Mouse (Mus musculus): ENCODE measurements around the gene C1ql3. TPM values are rescaled to one million over a fixed set of nuclear protein-coding genes. Genes with fewer than 3 reads are reported as not detected.

C1ql3 gene
- total RNA-seq, 1 experiment = 0.36 TPM

DNA sequence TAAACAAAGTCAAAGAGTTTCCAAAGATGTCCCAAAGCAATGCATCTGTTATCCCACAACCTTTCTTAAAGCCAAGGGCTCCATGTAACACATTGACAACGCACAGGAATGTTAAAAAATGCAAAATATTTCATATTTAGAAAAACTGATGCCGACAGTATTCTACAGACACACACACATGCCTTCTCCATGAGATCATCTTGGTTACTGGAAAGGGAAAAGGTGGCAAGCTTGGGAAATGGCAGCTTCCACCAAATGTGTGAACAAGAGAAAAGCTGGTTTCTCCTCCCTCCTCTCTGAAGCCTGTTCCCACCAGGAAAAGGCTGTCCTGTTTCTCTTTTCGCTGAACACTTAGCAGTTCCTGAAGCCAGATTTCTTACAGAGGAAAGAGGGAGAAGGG lies 27.2 kb upstream of the C1ql3 start:
- H3K9ac ChIP-seq (ENCODE audit: insufficient read depth, low read depth, low read length, poor library complexity, severe bottlenecking) = no peak overlapping the region
- H3K4me3 ChIP-seq (ENCODE audit: insufficient read depth in 1 of 2, low read depth in 1 of 2, low read length in 2 of 2, poor library complexity in 1 of 2, severe bottlenecking in 1 of 2) = no peak overlapping the region
- H3K36me3 ChIP-seq (ENCODE audit: control insufficient read depth, insufficient read depth, low read length, poor library complexity, severe bottlenecking) = no peaks in the 10 kb centered on the region
- in situ Hi-C loops (cut with MboI; ENCODE audit: low sequenced_read_pairs in 2 of 2, unreplicated experiment in 2 of 2) = no loop called here
- H3K4me1 ChIP-seq (ENCODE audit: control insufficient read depth in 2 of 2, insufficient read depth in 2 of 2, low read length in 2 of 2, poor library complexity in 1 of 2) = no peaks in the 10 kb centered on the region
- no peaks in the 10 kb centered on the region for H3K9me3 ChIP-seq (ENCODE audit: control insufficient read depth, insufficient read depth, low read depth, low read length)
- DNase-seq (ENCODE audit: low read depth, low spot score) = no peak
- TF ChIP-seq MAFK (IDR thresholded peaks at IDR 0.05; ENCODE audit: insufficient read depth, low read depth, low read length) = no peak
- TF ChIP-seq HCFC1 (IDR thresholded peaks at IDR 0.05; ENCODE audit: borderline replicate concordance, insufficient read depth, low read length) = no peak
- no peak for TF ChIP-seq CHD2 (IDR thresholded peaks at IDR 0.05; ENCODE audit: low read depth, low read length)
- TF ChIP-seq ZC3H11A (IDR thresholded peaks at IDR 0.05; ENCODE audit: borderline replicate concordance, low read depth, low read length) = no peak
- TF ChIP-seq ZNF384 (IDR thresholded peaks at IDR 0.05; ENCODE audit: low read depth, low read length) = no peak
- no peak overlapping the region for H3K27ac ChIP-seq (ENCODE audit: insufficient read depth, low read depth, low read length, poor library complexity, severe bottlenecking)

- Histone ChIP-seq H3K36me3 (ENCODE audit: control insufficient read depth, insufficient read depth, low read length, poor library complexity, severe bottlenecking) (no peaks in the 10 kb centered on the region), H3K9me3 (ENCODE audit: control insufficient read depth, insufficient read depth, low read depth, low read length) (no peaks in the 10 kb centered on the region), H3K27ac (ENCODE audit: insufficient read depth, low read depth, low read length, poor library complexity, severe bottlenecking) (no peak overlapping the region), H3K4me1 (ENCODE audit: control insufficient read depth in 2 of 2, insufficient read depth in 2 of 2, low read length in 2 of 2, poor library complexity in 1 of 2) (no peaks in the 10 kb centered on the region), H3K4me3 (ENCODE audit: insufficient read depth in 1 of 2, low read depth in 1 of 2, low read length in 2 of 2, poor library complexity in 1 of 2, severe bottlenecking in 1 of 2) (no peak overlapping the region), H3K9ac (ENCODE audit: insufficient read depth, low read depth, low read length, poor library complexity, severe bottlenecking) (no peak overlapping the region)
- DNase-seq (ENCODE audit: low read depth, low spot score) = no peak
- TF ChIP-seq HCFC1 (IDR thresholded peaks at IDR 0.05; ENCODE audit: borderline replicate concordance, insufficient read depth, low read length) (no peak), MAFK (IDR thresholded peaks at IDR 0.05; ENCODE audit: insufficient read depth, low read depth, low read length) (no peak), CHD2 (IDR thresholded peaks at IDR 0.05; ENCODE audit: low read depth, low read length) (no peak), ZC3H11A (IDR thresholded peaks at IDR 0.05; ENCODE audit: borderline replicate concordance, low read depth, low read length) (no peak), ZNF384 (IDR thresholded peaks at IDR 0.05; ENCODE audit: low read depth, low read length) (no peak)
- in situ Hi-C loops (cut with MboI; ENCODE audit: low sequenced_read_pairs in 2 of 2, unreplicated experiment in 2 of 2) = no loop called here
Observed at GRCm38 (mm10) chr2:13018861-13019260, 7.3 kb upstream of the C1ql3 start.

DNA sequence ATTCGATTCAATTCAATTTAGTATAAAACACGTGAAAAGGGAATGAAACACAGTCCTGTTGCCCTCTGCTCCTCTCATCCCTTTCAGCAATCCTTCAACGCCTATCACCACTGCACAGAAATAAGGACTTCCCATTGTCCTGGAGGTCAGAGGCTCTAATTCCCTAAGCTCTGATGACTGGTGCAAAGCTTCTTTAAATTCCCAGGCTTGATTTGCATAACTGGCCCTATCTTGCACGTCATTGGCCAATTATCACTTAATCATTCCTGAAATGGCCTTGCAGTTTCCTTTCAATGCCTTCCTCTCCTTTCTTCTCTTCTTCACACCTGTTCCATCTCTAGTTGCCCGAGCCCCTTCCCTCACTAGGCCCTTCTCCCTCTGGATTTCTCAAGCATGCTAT lies 6.8 kb upstream of the C1ql3 start:
- in situ Hi-C loops (cut with MboI; ENCODE audit: low sequenced_read_pairs in 2 of 2, unreplicated experiment in 2 of 2) = no loop called here
- no peak for TF ChIP-seq HCFC1 (IDR thresholded peaks at IDR 0.05; ENCODE audit: borderline replicate concordance, insufficient read depth, low read length)
- TF ChIP-seq CHD2 (IDR thresholded peaks at IDR 0.05; ENCODE audit: low read depth, low read length) = no peak
- no peak for TF ChIP-seq ZC3H11A (IDR thresholded peaks at IDR 0.05; ENCODE audit: borderline replicate concordance, low read depth, low read length)
- no peak for TF ChIP-seq MAFK (IDR thresholded peaks at IDR 0.05; ENCODE audit: insufficient read depth, low read depth, low read length)
- TF ChIP-seq ZNF384 (IDR thresholded peaks at IDR 0.05; ENCODE audit: low read depth, low read length) = no peak
- Histone ChIP-seq H3K27ac (ENCODE audit: insufficient read depth, low read depth, low read length, poor library complexity, severe bottlenecking) (no peak overlapping the region), H3K4me1 (ENCODE audit: control insufficient read depth in 2 of 2, insufficient read depth in 2 of 2, low read length in 2 of 2, poor library complexity in 1 of 2) (no peaks in the 10 kb centered on the region), H3K4me3 (ENCODE audit: insufficient read depth in 1 of 2, low read depth in 1 of 2, low read length in 2 of 2, poor library complexity in 1 of 2, severe bottlenecking in 1 of 2) (no peak overlapping the region), H3K36me3 (ENCODE audit: control insufficient read depth, insufficient read depth, low read length, poor library complexity, severe bottlenecking) (no peaks in the 10 kb centered on the region), H3K9ac (ENCODE audit: insufficient read depth, low read depth, low read length, poor library complexity, severe bottlenecking) (no peak overlapping the region), H3K9me3 (ENCODE audit: control insufficient read depth, insufficient read depth, low read depth, low read length) (no peaks in the 10 kb centered on the region)
- DNase-seq (ENCODE audit: low read depth, low spot score) = no peak

DNA sequence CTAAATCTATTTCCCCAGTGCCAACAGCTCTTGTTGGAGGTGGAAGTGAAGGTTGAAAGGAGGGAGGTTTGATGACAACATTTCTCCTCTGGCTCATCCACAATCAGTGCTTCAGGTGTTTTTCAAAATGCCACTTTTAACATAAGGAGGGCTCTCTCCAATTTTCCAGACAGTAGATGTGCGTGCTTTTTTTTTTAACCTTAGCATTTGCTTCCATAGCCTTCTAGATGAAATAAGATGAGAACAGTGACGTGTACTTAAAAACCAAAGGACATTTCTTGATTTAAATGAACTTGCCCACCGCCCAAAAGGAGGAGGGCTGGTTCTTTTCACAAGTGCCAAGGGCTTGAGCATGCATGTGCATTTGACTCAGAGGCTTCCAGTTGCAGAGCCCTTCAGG lies 367 bp upstream of the C1ql3 start:
- H3K9ac ChIP-seq (ENCODE audit: insufficient read depth, low read depth, low read length, poor library complexity, severe bottlenecking) = no peak overlapping the region
- TF ChIP-seq CHD2 (IDR thresholded peaks at IDR 0.05; ENCODE audit: low read depth, low read length) (no peak), MAFK (IDR thresholded peaks at IDR 0.05; ENCODE audit: insufficient read depth, low read depth, low read length) (no peak), ZC3H11A (IDR thresholded peaks at IDR 0.05; ENCODE audit: borderline replicate concordance, low read depth, low read length) (no peak), ZNF384 (IDR thresholded peaks at IDR 0.05; ENCODE audit: low read depth, low read length) (no peak), HCFC1 (IDR thresholded peaks at IDR 0.05; ENCODE audit: borderline replicate concordance, insufficient read depth, low read length) (no peak)
- DNase-seq (ENCODE audit: low read depth, low spot score) = no peak
- H3K27ac ChIP-seq (ENCODE audit: insufficient read depth, low read depth, low read length, poor library complexity, severe bottlenecking) = no peak overlapping the region
- no peaks in the 10 kb centered on the region for H3K36me3 ChIP-seq (ENCODE audit: control insufficient read depth, insufficient read depth, low read length, poor library complexity, severe bottlenecking)
- no peaks in the 10 kb centered on the region for H3K9me3 ChIP-seq (ENCODE audit: control insufficient read depth, insufficient read depth, low read depth, low read length)
- peaks cover 0 to 3% of the 10 kb centered on the region in 2 experiments; a peak in 1 of 4 replicates for H3K4me1 ChIP-seq (ENCODE audit: control insufficient read depth in 2 of 2, insufficient read depth in 2 of 2, low read length in 2 of 2, poor library complexity in 1 of 2)
- in situ Hi-C loops (cut with MboI; ENCODE audit: low sequenced_read_pairs in 2 of 2, unreplicated experiment in 2 of 2) = no loop called here
- no peak overlapping the region for H3K4me3 ChIP-seq (ENCODE audit: insufficient read depth in 1 of 2, low read depth in 1 of 2, low read length in 2 of 2, poor library complexity in 1 of 2, severe bottlenecking in 1 of 2)

All from ES-E14 (cell line).